Mouse (Mus musculus) gastrocnemius, adult 18-20 months (tissue): ENCODE measurements around the gene Mbtps2. TPM values are rescaled to one million over a fixed set of nuclear protein-coding genes. Genes with fewer than 3 reads are reported as not detected.

ENCODE experiments used
- DNase-seq: peaks from one replicate; pipeline ENCODE4 v3.0.0; 2021; ENCODE audit warnings: low spot score
- long read RNA-seq, 2 experiments: library from polyadenylated mRNA; stranded (forward); transcript quantifications; one replicate each; pipeline ENCODE4 v2.0.0; 2021
- total RNA-seq, 2 experiments: library from RNA; stranded (reverse); gene quantifications; 2 replicates each; pipeline ENCODE4 v1.2.3; 2021

Gene Mbtps2
- total RNA-seq, result 10 to 100 TPM; 14.0 to 15.2 TPM
- long read RNA-seq, experiment 1, full-length matches to known transcripts, result 4 of 9 reads
- long read RNA-seq, experiment 1, partial matches to known transcripts, result 0 of 9 reads
- long read RNA-seq, experiment 1, other reads (novel, unspliced or antisense), result 5 of 9 reads
- long read RNA-seq, experiment 2, full-length matches to known transcripts, result 12 of 28 reads
- long read RNA-seq, experiment 2, partial matches to known transcripts, result 3 of 28 reads
- long read RNA-seq, experiment 2, other reads (novel, unspliced or antisense), result 13 of 28 reads

DNA sequence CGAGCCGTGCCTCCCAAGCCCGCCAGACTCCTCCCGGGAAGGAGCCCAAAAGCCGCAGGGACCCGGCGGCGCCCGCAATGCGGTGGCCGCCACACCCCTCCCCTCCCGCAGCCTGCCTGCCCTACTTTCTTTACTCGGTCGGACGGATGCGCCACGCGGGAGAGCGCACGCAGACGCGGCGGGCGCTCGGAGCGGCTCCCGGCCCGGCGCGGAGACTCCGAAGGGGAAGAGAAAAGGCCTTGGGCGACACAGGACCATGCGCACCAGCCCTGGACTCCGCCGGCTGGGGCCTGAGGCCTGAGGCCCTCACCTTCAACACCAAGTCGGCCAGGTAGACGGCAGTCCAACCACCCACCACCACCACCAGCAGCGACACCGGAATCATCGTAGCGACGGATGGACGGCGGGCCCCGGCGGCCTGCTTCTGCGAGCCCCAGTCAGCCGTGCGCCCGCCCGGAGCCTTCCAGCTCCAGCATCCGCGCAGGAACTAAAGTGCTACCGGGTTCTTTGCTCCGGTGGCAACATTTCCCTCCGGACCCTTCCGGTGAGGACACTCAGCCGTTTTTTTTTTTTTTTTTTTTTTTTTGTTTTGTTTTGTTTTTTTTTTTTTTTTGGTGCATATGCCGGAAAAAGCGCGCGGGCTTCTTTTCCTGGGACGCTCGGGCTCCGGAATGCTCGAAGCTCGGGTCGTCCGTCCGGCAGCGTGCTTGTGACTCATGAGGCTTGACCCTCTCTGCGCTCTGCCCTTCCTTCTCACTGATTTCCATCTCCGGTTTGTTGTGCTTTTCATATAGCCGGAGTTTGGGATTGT, at the start of gene Mbtps2:
Mbtps2 (minus strand) TSS at position 530 of the 811 bp plus-strand sequence.
- peak; percentile 50 for DNase-seq

DNA sequence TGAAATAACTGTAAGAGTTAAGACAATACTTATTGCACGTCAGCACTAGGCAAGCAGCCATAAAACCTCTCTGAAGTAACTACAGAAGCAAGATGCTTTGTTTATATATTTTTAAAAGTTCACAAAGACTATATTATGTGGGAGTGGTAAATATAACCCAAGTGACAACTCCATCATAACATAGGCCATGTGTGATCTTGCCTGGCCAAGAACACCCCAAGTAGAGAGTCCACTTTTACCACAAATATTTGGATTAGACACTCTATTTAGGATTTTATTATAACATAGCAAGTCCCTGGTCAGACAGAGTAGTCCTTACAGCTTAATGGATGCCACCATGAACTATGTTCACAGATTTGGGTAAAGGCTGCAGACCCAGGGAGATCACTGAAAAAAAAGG, 47.9 kb upstream of the Mbtps2 start:
- DNase-seq, result no peak

DNA sequence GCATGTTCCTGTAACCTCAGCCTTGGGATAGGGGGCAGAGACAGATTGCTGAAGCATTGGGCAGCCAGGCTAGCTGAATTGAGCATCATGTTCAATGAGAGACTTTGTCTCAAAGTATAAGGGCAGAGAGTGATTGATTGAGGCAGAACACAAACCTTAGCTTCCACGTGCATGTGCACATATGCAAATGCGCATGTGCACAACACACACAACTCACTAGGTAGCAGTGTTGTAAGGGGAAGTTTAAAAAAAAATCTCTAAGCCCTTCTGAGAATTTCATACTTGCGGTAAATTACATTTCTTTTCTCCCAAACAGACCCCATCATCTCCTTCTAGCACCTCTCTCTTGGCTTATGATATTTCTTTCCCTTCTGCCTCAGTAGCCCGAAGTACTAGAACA, 46.2 kb upstream of the Mbtps2 start:
- DNase-seq, result no peak

DNA sequence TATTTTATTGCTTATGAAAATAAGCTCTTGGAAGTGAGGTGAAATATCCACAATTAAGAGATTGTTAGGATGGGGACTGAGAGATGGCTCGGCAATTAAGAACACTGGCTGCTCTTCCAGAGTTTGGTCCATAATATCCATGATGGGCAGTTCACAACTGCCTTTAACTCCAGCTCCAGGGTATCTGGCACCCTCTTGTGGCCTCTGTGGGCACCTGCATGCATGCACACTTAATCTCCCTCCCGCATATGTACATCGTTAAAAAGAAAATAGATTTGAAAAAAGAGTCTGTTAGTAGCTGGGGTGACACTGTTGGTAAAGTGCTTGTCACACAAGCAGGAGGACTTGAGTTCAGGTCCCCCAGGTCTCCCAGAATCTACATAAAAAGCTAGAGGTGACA, 45.8 kb upstream of the Mbtps2 start:
- DNase-seq, result peak; percentile 25

DNA sequence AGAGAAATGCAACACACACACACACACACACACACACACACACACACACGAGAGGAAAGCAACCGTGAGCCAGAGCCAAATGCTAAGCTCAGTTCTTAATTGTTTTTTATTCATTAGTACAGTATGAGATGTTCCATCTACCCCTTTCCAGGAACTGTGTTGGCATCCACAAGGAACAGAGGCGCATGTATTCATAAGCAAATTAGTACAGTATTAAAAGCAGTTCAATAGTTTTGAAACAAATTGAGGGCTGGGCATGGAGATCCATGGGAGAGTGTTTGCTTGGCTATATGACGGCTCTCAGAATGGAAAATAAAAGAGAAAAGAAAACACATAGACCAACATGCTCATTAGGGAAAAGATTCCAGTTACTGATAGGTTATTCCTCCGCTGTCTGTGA, 44.3 kb upstream of the Mbtps2 start:
- no peak for DNase-seq

DNA sequence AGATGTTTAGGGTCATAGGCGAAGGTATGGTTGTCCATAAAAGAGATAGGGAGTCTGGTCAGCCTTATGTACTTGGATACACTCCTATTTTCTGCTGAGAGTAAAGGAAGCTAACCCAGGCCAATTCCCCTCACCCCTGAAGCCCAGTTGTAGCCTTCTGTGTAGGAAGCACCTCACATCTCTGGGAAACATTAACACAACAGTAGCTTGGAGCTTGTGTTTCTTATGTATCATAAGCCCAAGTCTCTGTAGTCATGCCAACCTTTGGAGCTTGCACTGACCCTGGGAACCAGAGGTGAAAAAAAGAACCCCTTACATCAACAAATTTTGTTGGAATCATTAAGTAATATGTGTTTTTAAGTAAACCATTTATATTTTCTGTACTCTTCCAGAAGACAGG, 38.7 kb upstream of the Mbtps2 start:
- no peak for DNase-seq

DNA sequence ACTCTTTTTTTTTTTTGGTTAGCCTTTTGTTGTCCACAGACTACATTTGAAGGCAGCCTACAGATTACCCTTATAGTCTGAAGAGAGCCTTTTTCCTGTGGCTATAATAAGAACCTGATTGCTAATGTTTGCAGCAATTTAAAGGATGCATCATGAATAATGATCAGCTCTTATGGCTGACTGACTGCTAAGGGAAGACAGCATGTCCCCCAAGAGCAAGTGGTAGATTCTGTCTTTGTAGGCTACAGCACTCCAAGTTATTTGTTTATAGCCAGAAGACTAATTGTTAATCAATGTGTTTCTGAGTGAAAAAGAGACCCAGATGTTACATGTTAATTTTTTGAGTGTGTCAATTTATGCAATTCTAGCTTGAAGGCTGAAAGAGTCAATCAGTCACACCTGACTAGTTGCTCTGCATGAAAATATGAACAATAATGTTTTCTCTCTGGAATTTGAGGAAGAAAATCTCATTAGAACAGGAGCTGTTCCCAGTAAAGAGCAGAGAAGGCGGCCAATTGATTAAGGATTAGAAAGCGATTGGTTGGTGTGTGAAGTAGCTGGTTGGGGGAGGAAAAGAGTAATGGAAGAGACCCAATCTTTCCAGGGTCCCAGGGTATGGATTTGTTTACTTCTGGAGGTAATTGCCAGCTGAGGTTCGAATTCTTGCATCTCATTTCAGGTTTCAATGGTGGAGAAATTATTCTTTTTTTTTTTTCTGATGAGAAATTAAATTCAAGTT, 35.3 kb upstream of the Mbtps2 start:
- no peak for DNase-seq

DNA sequence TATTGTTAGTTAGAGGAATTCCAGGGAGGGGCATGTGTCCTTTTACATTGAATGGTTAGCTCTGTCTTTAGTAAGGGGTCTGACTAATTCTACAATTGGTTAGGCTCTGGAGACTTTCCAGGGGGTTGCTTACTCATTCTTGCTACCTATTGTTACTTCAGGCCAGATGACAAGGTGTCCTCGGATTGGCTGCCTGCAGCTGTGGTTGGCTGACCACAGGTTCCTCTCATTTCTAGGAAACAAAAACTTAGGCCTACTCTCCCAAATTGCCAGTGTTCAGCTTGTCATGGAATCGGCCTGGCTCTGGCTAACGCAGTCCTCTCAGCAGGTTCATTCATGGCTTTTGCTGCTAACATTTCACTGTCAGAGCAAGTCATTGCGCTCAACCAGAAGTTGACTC, 31.8 kb upstream of the Mbtps2 start:
- no peak for DNase-seq

DNA sequence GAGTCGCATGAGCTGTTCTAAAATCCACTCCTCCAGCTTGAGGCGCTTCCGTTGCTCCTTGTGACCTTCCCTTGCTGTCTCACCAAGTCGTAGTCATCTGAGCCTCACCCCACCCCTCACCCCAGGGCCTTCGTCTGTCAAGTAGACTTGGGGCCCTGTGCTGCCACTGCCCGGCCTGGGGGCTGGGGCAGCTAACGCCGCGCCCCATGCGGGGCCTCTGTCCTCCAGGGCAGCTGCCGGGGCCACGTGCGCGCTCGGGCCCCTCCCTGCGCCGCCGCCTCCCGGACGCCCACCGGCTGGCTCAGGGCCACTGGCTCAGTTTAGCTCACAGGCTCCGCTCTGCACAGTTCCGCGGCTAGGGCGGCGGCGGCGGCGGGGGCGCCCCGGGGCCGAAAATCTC, 14.4 kb upstream of the Mbtps2 start:
- no peak for DNase-seq

DNA sequence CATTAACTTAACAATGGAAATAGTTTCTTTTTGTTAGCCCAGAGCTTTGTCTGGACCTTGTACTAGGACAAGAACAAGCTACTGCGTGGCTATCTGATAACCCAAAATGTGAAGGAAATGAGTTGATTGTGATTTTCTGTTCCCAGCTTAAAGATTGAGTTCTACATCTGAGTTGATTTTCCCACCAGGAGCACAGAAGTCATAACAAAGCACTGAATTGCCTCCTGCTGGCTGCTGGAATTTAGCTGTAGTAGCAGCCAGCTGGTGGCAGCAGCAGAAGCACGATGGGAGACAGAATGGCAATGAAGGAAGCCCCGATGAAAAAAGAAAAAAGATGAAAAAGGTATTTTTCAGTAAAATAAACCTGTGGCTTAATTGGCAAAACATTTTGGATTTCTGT, 2.9 kb upstream of the Mbtps2 start:
- no peak for DNase-seq

DNA sequence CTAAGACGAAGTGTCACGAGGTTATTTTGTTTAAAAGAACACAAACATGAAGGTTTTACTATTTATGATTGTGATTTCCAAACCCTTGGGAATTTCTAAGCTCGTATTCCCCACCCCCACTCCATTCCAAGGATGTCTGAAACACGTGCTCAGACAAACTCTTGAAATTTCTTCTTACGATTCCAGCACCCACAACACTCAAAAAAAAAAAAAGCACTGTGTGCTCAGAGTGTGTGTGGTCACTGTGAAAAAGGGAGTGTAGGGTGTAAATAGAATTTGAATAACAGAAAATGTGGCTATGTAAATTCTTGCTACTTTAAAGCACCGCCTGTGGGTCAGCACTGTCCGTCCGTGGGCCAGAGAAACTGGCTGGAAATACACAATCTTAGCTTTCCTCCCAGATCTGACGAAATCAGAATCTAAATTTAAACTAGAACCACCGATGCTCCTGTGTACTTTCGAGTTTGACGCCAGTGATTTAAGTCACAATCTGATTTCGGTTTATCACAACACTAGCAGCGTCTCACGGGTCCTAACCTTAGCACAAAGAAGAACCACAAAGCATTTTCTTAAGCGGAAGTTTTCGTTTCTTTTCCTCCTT, 830 bp downstream of the Mbtps2 start:
- peak; percentile 3 for DNase-seq

DNA sequence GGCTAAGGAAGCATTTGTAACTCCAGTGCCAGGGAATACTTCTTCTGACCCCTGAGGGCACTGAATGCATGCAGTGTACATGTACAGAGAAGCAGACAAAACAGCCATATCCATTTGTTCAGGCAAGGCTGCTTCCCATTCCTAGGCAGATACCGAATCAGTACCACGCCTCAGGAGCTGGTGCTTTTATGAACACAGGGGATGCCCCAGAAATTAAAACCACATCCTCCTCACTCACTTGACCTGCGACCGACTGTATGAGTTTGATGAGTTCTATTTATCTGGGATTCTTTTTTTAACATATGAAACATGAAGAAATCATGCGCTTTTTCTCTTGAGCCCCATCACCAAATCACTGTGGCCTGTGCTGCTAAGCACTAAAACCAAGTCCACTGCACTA, 1.7 kb downstream of the Mbtps2 start:
- no peak for DNase-seq

DNA sequence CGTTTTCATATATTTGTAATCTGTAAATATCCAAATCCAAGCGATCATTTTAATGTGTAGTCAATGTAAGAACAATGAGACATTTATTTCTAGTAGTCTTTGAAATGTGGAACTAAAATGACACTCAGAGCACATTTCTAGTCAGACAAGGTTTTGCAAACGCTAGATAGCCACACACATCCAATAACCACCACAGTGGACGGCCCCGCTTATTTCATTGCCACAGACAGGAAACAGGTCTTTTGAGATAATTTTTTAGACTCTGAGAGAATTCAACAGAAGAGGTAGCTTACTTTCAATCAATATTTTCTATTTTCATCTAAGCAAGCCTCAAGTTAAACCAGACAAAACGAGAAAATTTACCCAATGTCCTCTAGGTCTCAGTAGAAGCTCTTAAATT, 2.6 kb downstream of the Mbtps2 start:
- DNase-seq, result no peak

DNA sequence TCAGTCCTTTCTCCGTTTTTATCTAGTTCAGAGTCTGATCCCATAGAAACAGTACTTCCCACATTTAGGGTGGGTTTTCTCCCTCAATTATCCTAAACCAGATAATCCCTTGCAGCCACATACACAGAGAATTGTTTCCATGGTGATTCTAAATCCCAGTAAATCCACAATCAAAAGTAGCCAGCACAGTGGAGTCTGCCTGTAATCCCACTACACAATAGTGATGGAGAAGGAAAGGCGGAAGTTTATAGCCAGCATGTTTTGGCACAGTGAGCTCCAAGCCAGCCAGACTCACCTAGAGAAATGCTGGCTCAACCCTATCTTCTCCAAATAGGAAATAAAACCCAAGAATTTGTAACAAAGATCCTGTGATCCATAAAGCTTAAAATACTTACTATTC, 3.9 kb downstream of the Mbtps2 start:
- no peak for DNase-seq

DNA sequence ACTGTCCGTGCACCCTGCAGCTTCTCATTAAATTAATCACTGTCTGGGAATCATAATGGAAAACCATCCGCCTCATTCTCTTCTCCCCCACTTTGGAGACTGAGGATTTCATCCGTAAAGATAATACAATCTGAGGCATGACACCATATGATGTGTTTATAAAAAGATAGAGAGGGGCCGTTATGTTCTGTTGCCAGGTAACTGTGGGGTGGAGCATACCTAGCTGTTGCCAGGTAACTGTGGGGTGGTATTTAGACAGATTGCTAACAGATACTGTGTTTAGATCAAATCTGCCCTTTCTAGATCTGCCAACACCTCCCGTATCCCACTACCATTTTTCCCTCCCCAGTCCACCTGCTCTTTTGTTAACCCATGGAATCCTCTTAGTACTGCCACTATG, 11.5 kb downstream of the Mbtps2 start:
- no peak for DNase-seq

DNA sequence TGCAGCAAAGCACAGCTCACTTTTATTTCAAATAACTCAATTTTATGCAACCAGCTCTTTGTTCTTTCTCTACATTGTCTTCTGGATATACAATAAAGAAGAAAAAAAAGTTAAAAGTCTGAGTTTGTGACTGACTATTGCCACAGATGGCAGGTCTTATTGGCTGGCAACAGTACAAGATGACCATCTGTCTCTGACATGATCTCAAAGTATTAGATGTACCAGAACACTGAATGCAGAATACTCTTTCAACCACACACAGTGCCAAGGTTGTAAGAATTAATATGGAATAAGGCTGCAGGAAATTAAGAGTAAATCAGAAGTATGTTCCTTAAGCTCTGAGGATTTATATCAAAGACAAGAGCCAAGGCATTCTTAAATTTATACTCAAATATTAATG, 12.1 kb downstream of the Mbtps2 start:
- no peak for DNase-seq

DNA sequence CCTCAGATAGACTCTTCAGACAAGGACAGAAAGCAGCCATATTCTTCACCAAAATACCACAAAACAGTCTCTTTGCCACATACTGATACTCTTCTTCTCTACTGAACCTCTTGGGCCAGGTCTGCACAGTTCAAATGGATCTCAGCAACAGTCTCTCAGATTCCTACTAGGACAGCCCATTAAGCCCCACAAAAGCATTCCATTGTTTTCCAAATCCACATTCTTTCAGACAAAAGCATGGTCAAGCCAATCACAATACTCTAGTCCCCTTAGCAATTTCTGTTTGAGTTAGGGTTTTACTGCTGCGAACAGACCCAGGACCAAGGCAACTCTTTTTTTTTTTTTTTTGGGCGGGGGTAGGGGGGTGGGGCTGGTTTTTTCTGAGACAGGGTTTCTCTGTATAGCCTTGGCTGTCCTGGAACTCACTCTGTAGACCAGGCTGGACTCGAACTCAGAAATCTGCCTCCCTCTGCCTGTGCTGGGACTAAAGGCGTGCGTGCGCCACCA, 19.4 kb downstream of the Mbtps2 start:
- no peak for DNase-seq

DNA sequence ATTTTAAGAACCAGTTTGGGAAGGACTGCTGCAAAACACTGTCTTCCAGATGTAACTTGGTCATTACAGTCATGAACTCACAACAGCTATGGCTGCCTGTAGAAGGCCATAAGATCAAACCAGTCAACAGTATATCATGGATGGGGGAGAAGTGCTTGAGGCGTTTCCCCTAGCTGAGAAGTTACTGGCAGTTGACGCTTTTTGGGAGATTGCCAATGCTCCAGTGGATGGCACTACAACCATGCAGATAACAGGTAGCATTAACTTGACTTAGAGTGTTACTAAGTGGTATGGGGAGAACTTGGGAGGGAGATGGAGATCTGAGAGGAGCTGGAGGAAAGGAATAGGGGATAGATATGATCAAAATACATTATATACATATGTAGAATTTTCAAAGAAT, 23.8 kb downstream of the Mbtps2 start:
- no peak for DNase-seq

DNA sequence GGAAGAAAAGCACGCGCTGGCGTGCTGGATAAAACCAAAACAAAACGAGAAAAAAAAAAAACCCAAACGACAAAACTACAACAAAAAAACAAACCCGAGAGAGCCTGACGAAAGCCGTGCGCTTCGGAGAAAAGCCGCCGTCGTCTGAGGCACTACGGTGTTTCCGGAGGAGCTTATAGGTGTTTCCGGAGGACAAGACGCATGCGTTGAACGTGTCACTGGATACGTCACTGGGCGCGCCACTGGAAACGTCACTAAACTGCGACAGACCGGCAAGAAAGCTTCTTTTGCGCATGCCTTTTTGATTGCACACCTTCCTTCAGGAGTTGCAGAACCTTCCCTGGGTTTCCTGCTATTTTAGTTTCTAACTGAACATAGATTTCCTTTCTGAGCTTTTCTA, 29.7 kb downstream of the Mbtps2 start, which contains the start of gene Yy2:
Yy2 (minus strand) TSS at position 146 of the 400 bp plus-strand sequence.
- no peak for DNase-seq

DNA sequence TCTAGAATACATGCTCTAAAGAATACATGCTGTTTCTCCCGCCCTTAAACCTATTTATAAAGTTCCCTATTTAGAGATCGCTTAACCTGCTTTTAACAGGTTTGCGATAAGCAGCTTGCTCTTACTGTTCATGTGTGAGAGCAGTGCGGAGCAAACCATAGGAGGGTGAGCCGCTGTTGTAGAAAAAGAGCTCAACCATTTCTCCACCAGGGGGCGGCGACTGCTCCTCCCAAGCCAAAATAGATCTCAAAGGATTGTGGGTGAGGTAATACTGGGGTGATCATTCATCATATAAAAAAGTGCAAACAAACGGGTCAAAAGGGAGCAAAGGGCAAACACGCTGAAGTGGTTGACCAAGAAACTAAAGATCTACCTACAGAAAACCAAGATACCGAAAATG, 34.7 kb downstream of the Mbtps2 start:
- DNase-seq, result peak; percentile 0

DNA sequence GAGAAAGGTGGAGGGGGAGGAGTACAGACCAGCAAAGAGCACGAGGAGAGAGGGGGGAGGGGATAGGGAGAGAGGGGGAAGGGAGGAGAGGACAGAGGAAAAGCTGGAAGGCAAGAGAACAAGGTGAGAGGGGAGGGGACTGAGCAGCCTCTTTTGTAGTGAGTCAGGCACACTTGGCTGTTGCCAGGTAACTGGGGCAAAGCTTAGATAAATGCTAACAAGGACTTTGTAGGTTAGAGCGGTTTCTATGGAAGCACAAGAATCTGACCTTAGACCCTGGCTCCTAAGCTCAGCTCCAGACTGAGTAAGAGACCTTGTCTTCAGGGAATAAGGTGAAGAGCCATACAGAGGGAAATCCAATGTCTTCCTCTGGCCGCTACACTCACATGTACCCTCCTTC, 51.4 kb downstream of the Mbtps2 start:
- no peak for DNase-seq

DNA sequence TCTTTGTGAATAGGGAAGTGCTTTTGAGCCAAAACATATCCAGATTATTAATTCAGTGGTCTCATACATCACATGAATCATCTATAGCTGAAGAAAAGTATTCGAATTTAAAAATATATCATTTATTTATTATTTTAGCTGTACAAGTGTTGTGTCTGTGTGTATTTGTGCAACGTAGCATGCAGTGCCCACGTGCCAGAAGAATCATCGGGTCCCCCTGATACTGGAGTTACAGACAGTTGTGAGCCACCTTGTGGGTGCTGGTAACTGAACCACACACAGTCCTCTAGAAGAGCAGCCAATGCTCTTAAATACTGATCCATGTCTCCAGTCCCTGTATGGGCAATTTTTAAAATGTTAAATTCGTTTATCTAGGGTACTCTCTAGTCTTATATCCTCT, 92.1 kb downstream of the Mbtps2 start:
- no peak for DNase-seq
